Mouse (Mus musculus) small intestine, adult 2 months (tissue): Measurements from ENCODE around the gene Ptch2. TPM values are rescaled to one million over a fixed set of nuclear protein-coding genes. Genes with fewer than 3 reads are reported as not detected.

Experiments
- H3K27ac ChIP-seq: fragments of 200-500 bp; 2 replicates; pipeline ENCODE4 v1.5.1; 2012; ENCODE audit warnings: low read depth, low read length, control low read depth, inconsistent platforms; ENCODE audit not compliant: insufficient read depth
- H3K27me3 ChIP-seq: fragments of 200-500 bp; 2 replicates; pipeline ENCODE4 v1.6.1; 2012; ENCODE audit warnings: mild to moderate bottlenecking, moderate library complexity, low read length, inconsistent platforms; ENCODE audit not compliant: control insufficient read depth, insufficient read depth
- H3K36me3 ChIP-seq: fragments of 200-500 bp; 2 replicates; pipeline ENCODE4 v1.6.1; 2012; ENCODE audit warnings: mild to moderate bottlenecking, low read length, control low read depth, inconsistent platforms; ENCODE audit not compliant: control insufficient read depth, insufficient read depth
- H3K4me1 ChIP-seq: fragments of 200-500 bp; 2 replicates; pipeline ENCODE4 v1.6.1; 2012; ENCODE audit warnings: low read length, inconsistent platforms, mixed read lengths; ENCODE audit not compliant: control insufficient read depth, insufficient read depth, insufficient read length
- H3K4me3 ChIP-seq: fragments of 200-500 bp; 2 replicates; pipeline ENCODE4 v1.5.1; 2012; ENCODE audit warnings: low read depth, mild to moderate bottlenecking, control low read depth, inconsistent platforms, low read length, moderate library complexity
- CTCF ChIP-seq: fragments of 200-500 bp; IDR thresholded peaks from 2 replicates; pipeline ENCODE4 v1.5.1; 2012; ENCODE audit warnings: low read depth, mild to moderate bottlenecking, control low read depth, inconsistent platforms, low read length, moderate library complexity, mixed read lengths; ENCODE audit not compliant: insufficient replicate concordance, insufficient read length; ENCODE audit errors: extremely low read depth
- POLR2A ChIP-seq: fragments of 200-500 bp; IDR thresholded peaks from 2 replicates; pipeline ENCODE4 v1.6.1; 2012; ENCODE audit warnings: low read depth, mild to moderate bottlenecking, control low read depth, inconsistent platforms, low read length, moderate library complexity
- WGBS: fragments of 180-500 bp; shearing (Covaris S2); methylation state at CpG from one replicate; pipeline ENCODE4 v1.1.7; 2018; 5-methylcytosine and 5-hydroxymethylcytosine counted together
- polyA plus RNA-seq: library from polyadenylated mRNA; depleted of rRNA; stranded (reverse); fragments of >200 nt; gene quantifications from 2 replicates; pipeline ENCODE4 v1.2.3, GENCODE M21; 2012

The Ptch2 gene
- polyA plus RNA-seq, 1 experiment = 3.7 TPM

GRCm38 (mm10) chr4:117148815-117149214 is 52.9 kb downstream of the Ptch2 start:
- no peaks in the 10 kb centered on the region for H3K27me3 ChIP-seq
- H3K4me3 ChIP-seq = no peak overlapping the region
- 77% methylated on average over 24 of the region's 24 CpGs for WGBS
- no peak overlapping the region for H3K27ac ChIP-seq
- TF ChIP-seq POLR2A = no peak
- no peak for TF ChIP-seq CTCF
- peaks cover 31% of the 10 kb centered on the region for H3K36me3 ChIP-seq
- no peaks in the 10 kb centered on the region for H3K4me1 ChIP-seq

- Histone ChIP-seq H3K36me3 (peaks cover 37% of the 10 kb centered on the region), H3K27ac (no peak overlapping the region), H3K27me3 (no peaks in the 10 kb centered on the region), H3K4me1 (no peaks in the 10 kb centered on the region), H3K4me3 (no peak overlapping the region)
- WGBS = 72% methylated on average over 6 of the region's 6 CpGs
- TF ChIP-seq POLR2A = no peak
- TF ChIP-seq CTCF = no peak
Measured at GRCm38 (mm10) chr4:117149291-117150211, 53.7 kb downstream of the Ptch2 start.

- no peak overlapping the region for H3K27ac ChIP-seq
- H3K36me3 ChIP-seq = peaks cover 40% of the 10 kb centered on the region
- no peaks in the 10 kb centered on the region for H3K4me1 ChIP-seq
- TF ChIP-seq CTCF (no peak), POLR2A (no peak)
- WGBS = 76% methylated on average over 6 of the region's 6 CpGs
- H3K4me3 ChIP-seq = no peak overlapping the region
- H3K27me3 ChIP-seq = no peaks in the 10 kb centered on the region
Measured at GRCm38 (mm10) chr4:117150212-117150733, 54.4 kb downstream of the Ptch2 start.

- Histone ChIP-seq H3K27ac (no peak overlapping the region), H3K4me1 (no peaks in the 10 kb centered on the region), H3K36me3 (peaks cover 40% of the 10 kb centered on the region), H3K4me3 (no peak overlapping the region), H3K27me3 (no peaks in the 10 kb centered on the region)
- 63% methylated on average over 1 of the region's 1 CpGs for WGBS
- TF ChIP-seq POLR2A = no peak
- no peak for TF ChIP-seq CTCF
Measured at GRCm38 (mm10) chr4:117151416-117151815, 55.5 kb downstream of the Ptch2 start.

GRCm38 (mm10) chr4:117152714-117153113 is 56.8 kb downstream of the Ptch2 start:
- no peak overlapping the region for H3K27ac ChIP-seq
- H3K4me1 ChIP-seq = no peaks in the 10 kb centered on the region
- 31% methylated on average over 5 of the region's 5 CpGs for WGBS
- peaks cover 40% of the 10 kb centered on the region for H3K36me3 ChIP-seq
- no peak for TF ChIP-seq CTCF
- TF ChIP-seq POLR2A = no peak
- H3K4me3 ChIP-seq = no peak overlapping the region
- no peaks in the 10 kb centered on the region for H3K27me3 ChIP-seq

- no peak for TF ChIP-seq CTCF
- no peak for TF ChIP-seq POLR2A
- H3K27me3 ChIP-seq = no peaks in the 10 kb centered on the region
- no peaks in the 10 kb centered on the region for H3K4me1 ChIP-seq
- peaks cover 42% of the 10 kb centered on the region for H3K36me3 ChIP-seq
- WGBS = under 1% methylated on average over 44 of the region's 44 CpGs
- H3K27ac ChIP-seq = peak overlapping the region; percentile 55
- peak overlapping the region; percentile 77 for H3K4me3 ChIP-seq
Measured at GRCm38 (mm10) chr4:117155020-117155791, 59.3 kb downstream of the Ptch2 start.

GRCm38 (mm10) chr4:117155792-117156355 is 60.0 kb downstream of the Ptch2 start, which contains the start of gene Rps8:
Gene Rps8 (minus strand): TSS chr4:117156243.
- no peaks in the 10 kb centered on the region for H3K4me1 ChIP-seq
- peaks cover 36% of the 10 kb centered on the region for H3K36me3 ChIP-seq
- under 1% methylated on average over 52 of the region's 52 CpGs for WGBS
- no peaks in the 10 kb centered on the region for H3K27me3 ChIP-seq
- peak within 1 kb of the TSS; percentile 55 for H3K27ac ChIP-seq
- peak within 1 kb of the TSS; percentile 77 for H3K4me3 ChIP-seq
- TF ChIP-seq CTCF = no peak
- TF ChIP-seq POLR2A = peak; percentile 90
